Mouse (Mus musculus) MEL (cell line): ENCODE measurements around the gene Zbtb49. TPM values are rescaled to one million over a fixed set of nuclear protein-coding genes. Genes with fewer than 3 reads are reported as not detected.

ENCODE experiments used
- DNase-seq: peaks from one replicate; pipeline ENCODE4 v3.0.0; 2011; ENCODE audit warnings: low read depth, low spot score
- H3K27ac ChIP-seq: 2 replicates; pipeline ENCODE4 v1.5.1; 2012; ENCODE audit warnings: low read depth, mild to moderate bottlenecking, control low read depth, low read length, moderate library complexity; ENCODE audit not compliant: control insufficient read depth
- H3K27me3 ChIP-seq, 2 experiments: fragments of 150-350 bp in 1 of 2; sonication (generic) in 1 of 2; 2 replicates each; pipeline ENCODE4 v1.6.1; 2012; ENCODE audit warnings: low read length in 2 of 2, mild to moderate bottlenecking in 2 of 2, improper control_type of control experiment in 1 of 2, moderate library complexity in 1 of 2; ENCODE audit not compliant: insufficient read depth in 2 of 2, control insufficient read depth in 1 of 2
- H3K36me3 ChIP-seq, 2 experiments: 2 replicates each; pipeline ENCODE4 v1.6.1; 2012 to 2014; ENCODE audit warnings: low read length in 2 of 2, improper control_type of control experiment in 1 of 2, inconsistent platforms in 1 of 2, mild to moderate bottlenecking in 1 of 2; ENCODE audit not compliant: insufficient read depth in 2 of 2, control insufficient read depth in 1 of 2
- H3K4me1 ChIP-seq, 2 experiments: fragments of 150-350 bp in 1 of 2; sonication (generic) in 1 of 2; 2 replicates each; pipeline ENCODE4 v1.6.1; 2012; ENCODE audit warnings: low read length in 2 of 2, improper control_type of control experiment in 1 of 2, mild to moderate bottlenecking in 1 of 2; ENCODE audit not compliant: insufficient read depth in 2 of 2, control insufficient read depth in 1 of 2
- H3K4me3 ChIP-seq, 2 experiments: fragments of 150-350 bp in 1 of 2; sonication (generic) in 1 of 2; 2 replicates each; pipeline ENCODE4 v1.5.1; 2012; ENCODE audit warnings: low read depth in 2 of 2, low read length in 2 of 2, mild to moderate bottlenecking in 2 of 2, moderate library complexity in 2 of 2, control low read depth in 1 of 2, improper control_type of control experiment in 1 of 2; ENCODE audit not compliant: control insufficient read depth in 1 of 2, insufficient read depth in 1 of 2
- H3K79me2 ChIP-seq: 2 replicates; pipeline ENCODE4 v1.6.1; 2012; ENCODE audit warnings: mild to moderate bottlenecking, low read length, moderate library complexity; ENCODE audit not compliant: control insufficient read depth, poor library complexity, insufficient read depth
- H3K9ac ChIP-seq: 2 replicates; pipeline ENCODE4 v1.6.1; 2012; ENCODE audit warnings: low read depth, mild to moderate bottlenecking, control low read depth, low read length, moderate library complexity; ENCODE audit not compliant: control insufficient read depth, poor library complexity, severe bottlenecking
- H3K9me3 ChIP-seq: fragments of 150-350 bp; sonication (generic); replicated peaks from 2 replicates; pipeline ENCODE4 v1.6.1; 2012; ENCODE audit warnings: mild to moderate bottlenecking, low read length, improper control_type of control experiment, moderate library complexity; ENCODE audit not compliant: insufficient read depth
- CTCF ChIP-seq, 3 experiments: IDR thresholded peaks in 2 of 3; conservative IDR thresholded peaks in 1 of 3; 2 replicates each; pipeline ENCODE4 v1.5.1; 2011 to 2012; ENCODE audit warnings: low read length in 3 of 3, low read depth in 2 of 3, mild to moderate bottlenecking in 2 of 3, improper control_type of control experiment in 1 of 3, inconsistent platforms in 1 of 3, mixed read lengths in 1 of 3, moderate library complexity in 1 of 3; ENCODE audit not compliant: control insufficient read depth in 1 of 3, insufficient read depth in 1 of 3, poor library complexity in 1 of 3, severe bottlenecking in 1 of 3
- EP300 ChIP-seq, 2 experiments: IDR thresholded peaks; 2 replicates each; pipeline ENCODE4 v1.6.1; 2011; ENCODE audit warnings: improper control_type of control experiment in 2 of 2, low read length in 2 of 2, low read depth in 1 of 2, mild to moderate bottlenecking in 1 of 2
- HCFC1 ChIP-seq: IDR thresholded peaks from 2 replicates; pipeline ENCODE4 v1.6.1; 2012; ENCODE audit warnings: low read depth, mild to moderate bottlenecking, inconsistent platforms, low read length, improper control_type of control experiment, moderate library complexity
- JUND ChIP-seq: IDR thresholded peaks from 2 replicates; pipeline ENCODE4 v1.6.1; 2011; ENCODE audit warnings: low read depth, mild to moderate bottlenecking, improper control_type of control experiment, low read length
- KAT2A ChIP-seq: conservative IDR thresholded peaks from 2 replicates; pipeline ENCODE4 v1.6.1; 2012; ENCODE audit warnings: low read depth, low read length, improper control_type of control experiment, inconsistent platforms
- MAZ ChIP-seq: IDR thresholded peaks from 2 replicates; pipeline ENCODE4 v1.6.1; 2012; ENCODE audit warnings: low read depth, mild to moderate bottlenecking, inconsistent platforms, low read length, improper control_type of control experiment
- MXI1 ChIP-seq: IDR thresholded peaks from 2 replicates; pipeline ENCODE4 v1.6.1; 2011; ENCODE audit warnings: mild to moderate bottlenecking, low read depth, low read length, improper control_type of control experiment
- MYB ChIP-seq: IDR thresholded peaks from 2 replicates; pipeline ENCODE4 v1.6.1; 2011; ENCODE audit warnings: mild to moderate bottlenecking, low read depth, low read length, improper control_type of control experiment
- NELFE ChIP-seq: IDR thresholded peaks from 2 replicates; pipeline ENCODE4 v1.6.1; 2011; ENCODE audit warnings: low read depth, low read length, improper control_type of control experiment
- SIN3A ChIP-seq: IDR thresholded peaks from 2 replicates; pipeline ENCODE4 v1.6.1; 2012; ENCODE audit warnings: low read length, improper control_type of control experiment, inconsistent platforms
- TAL1 ChIP-seq: IDR thresholded peaks from 2 replicates; pipeline ENCODE4 v1.6.1; 2012; ENCODE audit warnings: mild to moderate bottlenecking, inconsistent platforms, low read length, moderate library complexity, mixed read lengths
- TCF12 ChIP-seq: IDR thresholded peaks from 2 replicates; pipeline ENCODE4 v1.6.1; 2014; ENCODE audit warnings: low read depth, mild to moderate bottlenecking, inconsistent platforms, low read length, improper control_type of control experiment, moderate library complexity
- USF1 ChIP-seq: IDR thresholded peaks from 2 replicates; pipeline ENCODE4 v1.6.1; 2014; ENCODE audit warnings: low read depth, mild to moderate bottlenecking, inconsistent platforms, low read length, improper control_type of control experiment, moderate library complexity
- USF2 ChIP-seq, 2 experiments: IDR thresholded peaks; 2 replicates each; pipeline ENCODE4 v1.6.1; 2011 to 2012; ENCODE audit warnings: improper control_type of control experiment in 2 of 2, low read length in 2 of 2, borderline replicate concordance in 1 of 2, inconsistent platforms in 1 of 2, low read depth in 1 of 2, mild to moderate bottlenecking in 1 of 2; ENCODE audit not compliant: insufficient read depth in 1 of 2
- ZC3H11A ChIP-seq: IDR thresholded peaks from 2 replicates; pipeline ENCODE4 v1.6.1; 2012; ENCODE audit warnings: low read depth, mild to moderate bottlenecking, inconsistent platforms, low read length, improper control_type of control experiment
- ZKSCAN1 ChIP-seq: IDR thresholded peaks from 2 replicates; pipeline ENCODE4 v1.6.1; 2012; ENCODE audit warnings: low read depth, mild to moderate bottlenecking, inconsistent platforms, low read length, improper control_type of control experiment, moderate library complexity
- ZNF384 ChIP-seq: IDR thresholded peaks from 2 replicates; pipeline ENCODE4 v1.6.1; 2012; ENCODE audit warnings: low read depth, mild to moderate bottlenecking, inconsistent platforms, low read length, improper control_type of control experiment
- polyA plus RNA-seq, 2 experiments: library from polyadenylated mRNA; stranded (reverse) in 1 of 2; unstranded in 1 of 2; fragments of >175 nt in 1 of 2; fragments of >200 nt in 1 of 2; gene quantifications; 2 replicates each; pipeline versions ENCODE4 v1.2.1 to v1.2.4; 2012; ENCODE audit warnings: low replicate concordance in 2 of 2, low read depth in 1 of 2; ENCODE audit not compliant: insufficient read length in 2 of 2, insufficient read depth in 1 of 2, missing spikeins in 1 of 2
- total RNA-seq: library from RNA; depleted of rRNA; stranded (reverse); fragments of 300-350 nt; gene quantifications from 2 replicates; pipeline ENCODE4 v1.2.3, GENCODE M21; 2012

Gene Zbtb49
- total and polyA plus RNA-seq, 3 experiments, result 16.8 to 17.5 TPM; not detected in 1

GRCm38 (mm10) chr5:38241473-38241834 is 21.2 kb upstream of the Zbtb49 start:
- TF ChIP-seq HCFC1, result no peak
- TF ChIP-seq SIN3A, result no peak
- TF ChIP-seq ZNF384, result no peak
- H3K9me3 ChIP-seq, result no peaks in the 10 kb centered on the region
- no peak overlapping the region for H3K9ac ChIP-seq
- no peak for DNase-seq
- H3K79me2 ChIP-seq, result no peaks in the 10 kb centered on the region
- no peak overlapping the region for H3K4me3 ChIP-seq
- H3K4me1 ChIP-seq, result no peaks in the 10 kb centered on the region
- no peak overlapping the region for H3K27ac ChIP-seq
- peaks cover 2 to 7% of the 10 kb centered on the region in 2 experiments for H3K27me3 ChIP-seq
- H3K36me3 ChIP-seq, result no peaks in the 10 kb centered on the region

- H3K9ac ChIP-seq, result no peak overlapping the region
- peaks cover 2 to 7% of the 10 kb centered on the region in 2 experiments; a peak in 3 of 4 replicates for H3K27me3 ChIP-seq
- no peaks in the 10 kb centered on the region for H3K36me3 ChIP-seq
- no peaks in the 10 kb centered on the region for H3K79me2 ChIP-seq
- no peaks in the 10 kb centered on the region for H3K9me3 ChIP-seq
- no peaks in the 10 kb centered on the region for H3K4me1 ChIP-seq
- H3K4me3 ChIP-seq, result no peak overlapping the region
- TF ChIP-seq KAT2A, result no peak
- TF ChIP-seq JUND, result no peak
- no peak for TF ChIP-seq TCF12
- no peak for TF ChIP-seq MYB
- TF ChIP-seq USF1, result no peak
- no peak for TF ChIP-seq ZC3H11A
- TF ChIP-seq CTCF (IDR thresholded peaks at IDR 0.05 in 2 of 3, conservative IDR thresholded peaks at IDR 0.05 in 1 of 3; ENCODE audit: control insufficient read depth in 1 of 3, insufficient read depth in 1 of 3, low read depth in 2 of 3, low read length in 3 of 3, poor library complexity in 1 of 3, severe bottlenecking in 1 of 3), result no peak
- no peak for TF ChIP-seq TAL1
- TF ChIP-seq NELFE, result no peak
- no peak for TF ChIP-seq EP300 (IDR thresholded peaks at IDR 0.05; ENCODE audit: low read depth in 1 of 2, low read length in 2 of 2)
- no peak for TF ChIP-seq MXI1
- no peak for TF ChIP-seq MAZ
- TF ChIP-seq ZKSCAN1, result no peak
- TF ChIP-seq SIN3A, result no peak
- no peak for TF ChIP-seq USF2 (IDR thresholded peaks at IDR 0.05; ENCODE audit: borderline replicate concordance in 1 of 2, insufficient read depth in 1 of 2, low read depth in 1 of 2, low read length in 2 of 2)
- no peak overlapping the region for H3K27ac ChIP-seq
- no peak for DNase-seq
Observed at GRCm38 (mm10) chr5:38240727-38241472, 20.6 kb upstream of the Zbtb49 start.
